Mouse (Mus musculus) kidney, adult 2 months (tissue): Measurements from ENCODE around the gene Acp2. TPM values are rescaled to one million over a fixed set of nuclear protein-coding genes. Genes with fewer than 3 reads are reported as not detected.

Source experiments
- DNase-seq: peaks from one replicate; pipeline ENCODE4 v3.0.0; 2021
- H3K27ac ChIP-seq: fragments of 200-500 bp; 2 replicates; pipeline ENCODE4 v1.5.1; 2012; ENCODE audit warnings: low read depth, low read length, control low read depth, inconsistent platforms; ENCODE audit not compliant: insufficient read depth
- H3K27me3 ChIP-seq: fragments of 200-500 bp; replicated peaks from 2 replicates; pipeline ENCODE4 v1.6.1; 2012; ENCODE audit warnings: mild to moderate bottlenecking, moderate library complexity, low read length, inconsistent platforms; ENCODE audit not compliant: control insufficient read depth, insufficient read depth
- H3K36me3 ChIP-seq: fragments of 200-500 bp; 2 replicates; pipeline ENCODE4 v1.6.1; 2012; ENCODE audit warnings: mild to moderate bottlenecking, moderate library complexity, low read length, inconsistent platforms; ENCODE audit not compliant: control insufficient read depth, insufficient read depth
- H3K4me1 ChIP-seq: fragments of 200-500 bp; 2 replicates; pipeline ENCODE4 v1.6.1; 2011; ENCODE audit warnings: low read length; ENCODE audit not compliant: control insufficient read depth, insufficient read depth
- H3K4me3 ChIP-seq: fragments of 200-500 bp; 2 replicates; pipeline ENCODE4 v1.5.1; 2011; ENCODE audit warnings: mild to moderate bottlenecking, low read depth, low read length, control low read depth; ENCODE audit not compliant: insufficient read depth
- CTCF ChIP-seq: fragments of 200-500 bp; conservative IDR thresholded peaks from 2 replicates; pipeline ENCODE4 v1.5.1; 2011; ENCODE audit warnings: low read depth, mild to moderate bottlenecking, control low read depth, low read length, moderate library complexity, mixed read lengths; ENCODE audit not compliant: insufficient read depth, insufficient read length
- POLR2A ChIP-seq: fragments of 200-500 bp; IDR thresholded peaks from one replicate; pipeline ENCODE4 v1.6.1; 2011; ENCODE audit warnings: low read depth, low read length, control low read depth
- WGBS: fragments of 180-500 bp; shearing (Covaris S2); methylation state at CpG from one replicate; pipeline ENCODE4 v1.1.7; 2018; 5-methylcytosine and 5-hydroxymethylcytosine counted together
- polyA plus RNA-seq: library from polyadenylated mRNA; depleted of rRNA; stranded (reverse); fragments of >200 nt; gene quantifications from 2 replicates; pipeline ENCODE4 v1.2.3, GENCODE M21; 2012; rRNA removed

Gene Acp2
- polyA plus RNA-seq, 1 experiment = 27.0 TPM

GRCm38 (mm10) chr2:91257126-91257980 lies 54.7 kb downstream of the Acp2 start:
- peak; percentile 63 for DNase-seq
- TF ChIP-seq POLR2A = no peak
- TF ChIP-seq CTCF = no peak
- Histone ChIP-seq H3K27ac (peak overlapping the region; percentile 45), H3K27me3 (no peaks in the 10 kb centered on the region), H3K4me3 (peak overlapping the region; percentile 87), H3K36me3 (no peaks in the 10 kb centered on the region), H3K4me1 (no peaks in the 10 kb centered on the region)
- WGBS = 3% methylated on average over 22 of the region's 22 CpGs

DNA sequence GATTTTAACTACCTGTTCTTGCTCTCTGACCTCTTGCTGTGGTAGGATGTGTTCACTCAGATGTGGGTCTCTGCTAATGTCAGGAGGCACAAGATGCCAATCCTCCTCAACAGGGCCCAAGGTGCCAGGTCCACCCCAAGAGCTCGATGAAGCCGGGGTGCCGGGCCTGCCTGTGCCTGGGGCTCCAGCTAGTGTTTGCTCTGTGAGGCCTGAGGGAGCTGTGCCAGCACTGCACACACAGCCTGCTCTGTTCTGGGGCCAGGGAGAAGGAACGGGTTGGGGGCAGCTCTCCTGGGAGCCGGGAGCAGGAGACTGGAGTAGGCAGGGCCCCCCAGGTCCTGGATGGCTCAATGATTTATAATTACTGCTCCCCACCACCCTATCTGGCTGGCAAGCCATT lies 55.4 kb downstream of the Acp2 start:
- 53% methylated on average over 5 of the region's 5 CpGs for WGBS
- Histone ChIP-seq H3K36me3 (no peaks in the 10 kb centered on the region), H3K27me3 (no peaks in the 10 kb centered on the region), H3K27ac (peak overlapping the region; percentile 11), H3K4me1 (no peaks in the 10 kb centered on the region), H3K4me3 (peak overlapping the region; percentile 87)
- no peak for TF ChIP-seq CTCF
- no peak for TF ChIP-seq POLR2A
- DNase-seq = peak; percentile 18

- no peak overlapping the region for H3K4me3 ChIP-seq
- H3K27ac ChIP-seq = 0 out of 2 replicates have a peak overlapping the region, but pooled peaks have one; percentile 6
- no peak for DNase-seq
- TF ChIP-seq POLR2A (no peak), CTCF (no peak)
- no peaks in the 10 kb centered on the region for H3K27me3 ChIP-seq
- no peaks in the 10 kb centered on the region for H3K4me1 ChIP-seq
- H3K36me3 ChIP-seq = no peaks in the 10 kb centered on the region
- WGBS = 70% methylated on average over 1 of the region's 1 CpGs
These were observed 56.1 kb downstream of the Acp2 start for GRCm38 (mm10) chr2:91258830-91259229.

DNA sequence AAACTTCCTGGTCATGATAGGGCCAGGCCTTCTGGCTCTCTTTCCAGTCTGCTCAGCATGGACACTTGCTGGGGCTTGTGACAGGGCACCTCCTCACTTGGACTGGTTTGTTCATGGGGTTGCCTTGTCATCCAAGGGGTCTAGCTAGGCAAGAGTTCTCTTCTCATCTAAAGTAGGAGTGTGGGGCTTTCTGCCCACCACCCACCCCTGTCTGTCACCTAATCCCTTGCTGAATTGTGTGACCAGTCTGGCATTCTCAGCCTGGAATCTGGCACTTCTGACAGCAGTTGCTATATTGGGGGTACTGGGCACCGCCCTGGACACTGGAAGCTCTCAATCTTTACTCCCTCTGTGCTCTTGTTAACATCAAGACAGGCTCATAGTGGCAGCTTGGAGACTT lies 56.8 kb downstream of the Acp2 start:
- H3K27me3 ChIP-seq = no peaks in the 10 kb centered on the region
- TF ChIP-seq POLR2A (no peak), CTCF (no peak)
- H3K4me1 ChIP-seq = peaks cover 4% of the 10 kb centered on the region; the same call in 1 of the 2 replicates
- 94% methylated on average over 1 of the region's 1 CpGs for WGBS
- no peak overlapping the region for H3K4me3 ChIP-seq
- no peak overlapping the region for H3K27ac ChIP-seq
- H3K36me3 ChIP-seq = no peaks in the 10 kb centered on the region
- DNase-seq = no peak

Other genes with a start within 250 kb of the Acp2 start
- gene Rapsn, start 167.3 kb upstream of the Acp2 start, polyA plus RNA-seq = 7.0 TPM in 2 replicates
- 114 and 127 TPM in 2 replicates for gene Psmc3, start 148.9 kb upstream of the Acp2 start, polyA plus RNA-seq
- gene Slc39a13, start 132.5 kb upstream of the Acp2 start, polyA plus RNA-seq = 87.2 and 103 TPM in 2 replicates
- 12.9 and 17.4 TPM in 2 replicates for gene Spi1, start 120.5 kb upstream of the Acp2 start, polyA plus RNA-seq
- 0.14 and 0.24 TPM in 2 replicates for gene Mybpc3, start 84.7 kb upstream of the Acp2 start, polyA plus RNA-seq
- 12.7 and 14.7 TPM in 2 replicates for gene Madd, start 19.0 kb upstream of the Acp2 start, polyA plus RNA-seq
- gene Nr1h3, start 51 bp upstream of the Acp2 start, polyA plus RNA-seq = 92.2 and 106 TPM in 2 replicates
- gene Ddb2, start 34.1 kb downstream of the Acp2 start, polyA plus RNA-seq = 11.5 and 11.7 TPM in 2 replicates
- 30.2 and 33.3 TPM in 2 replicates for gene Pacsin3, start 53.1 kb downstream of the Acp2 start, polyA plus RNA-seq
- 32.7 and 38.4 TPM in 2 replicates for gene Arfgap2, start 62.1 kb downstream of the Acp2 start, polyA plus RNA-seq
- gene 1110051M20Rik, start 241.8 kb downstream of the Acp2 start, polyA plus RNA-seq = 35.0 and 36.7 TPM in 2 replicates